Mouse (Mus musculus): Measurements from ENCODE around the gene Kif26a.

Kif26a gene

GRCm38 (mm10) chr12:112128526-112128925, 17.5 kb upstream of the Kif26a start:
- in situ Hi-C loops (cut with MboI; ENCODE audit: low pct_unique_long_range_greater_than_20kb in 1 of 2, low sequenced_read_pairs in 2 of 2, unreplicated experiment in 1 of 2) = no loop called here

- in situ Hi-C loops (cut with MboI; ENCODE audit: low pct_unique_long_range_greater_than_20kb in 1 of 2, low sequenced_read_pairs in 2 of 2, unreplicated experiment in 1 of 2) = no loop called here
These were observed 16.6 kb upstream of the Kif26a start for GRCm38 (mm10) chr12:112129300-112129856.

- in situ Hi-C loops (cut with MboI; ENCODE audit: low pct_unique_long_range_greater_than_20kb in 1 of 2, low sequenced_read_pairs in 2 of 2, unreplicated experiment in 1 of 2) = no loop called here
These were observed 15.7 kb upstream of the Kif26a start for GRCm38 (mm10) chr12:112130161-112130860.

GRCm38 (mm10) chr12:112130957-112131356, 15.1 kb upstream of the Kif26a start:
- in situ Hi-C loops (cut with MboI; ENCODE audit: low pct_unique_long_range_greater_than_20kb in 1 of 2, low sequenced_read_pairs in 2 of 2, unreplicated experiment in 1 of 2) = no loop called here

- in situ Hi-C loops (cut with MboI; ENCODE audit: low pct_unique_long_range_greater_than_20kb in 1 of 2, low sequenced_read_pairs in 2 of 2, unreplicated experiment in 1 of 2) = loop anchor here (10.0 kb wide), 1 partner anchor 405 kb away; no protein-coding TSS in a partner anchor
These were observed 5.8 kb upstream of the Kif26a start for GRCm38 (mm10) chr12:112140231-112140630.

GRCm38 (mm10) chr12:112140745-112141144, 5.3 kb upstream of the Kif26a start:
- in situ Hi-C loops (cut with MboI; ENCODE audit: low pct_unique_long_range_greater_than_20kb in 1 of 2, low sequenced_read_pairs in 2 of 2, unreplicated experiment in 1 of 2) = loop anchor here (10.0 kb wide), 1 partner anchor 404 kb away; no protein-coding TSS in a partner anchor

- in situ Hi-C loops (cut with MboI; ENCODE audit: low pct_unique_long_range_greater_than_20kb in 1 of 2, low sequenced_read_pairs in 2 of 2, unreplicated experiment in 1 of 2) = loop anchor here (10.0 kb wide), 1 partner anchor 404 kb away; no protein-coding TSS in a partner anchor
These were observed 4.7 kb upstream of the Kif26a start for GRCm38 (mm10) chr12:112141300-112141699.

- in situ Hi-C loops (cut with MboI; ENCODE audit: low pct_unique_long_range_greater_than_20kb in 1 of 2, low sequenced_read_pairs in 2 of 2, unreplicated experiment in 1 of 2) = loop anchor here (10.0 kb wide), 1 partner anchor 402 kb away; no protein-coding TSS in a partner anchor
These were observed 2.7 kb upstream of the Kif26a start for GRCm38 (mm10) chr12:112143116-112143832.

GRCm38 (mm10) chr12:112143833-112144201, 2.2 kb upstream of the Kif26a start:
- in situ Hi-C loops (cut with MboI; ENCODE audit: low pct_unique_long_range_greater_than_20kb in 1 of 2, low sequenced_read_pairs in 2 of 2, unreplicated experiment in 1 of 2) = loop anchor here (10.0 kb wide), 1 partner anchor 401 kb away; no protein-coding TSS in a partner anchor

- in situ Hi-C loops (cut with MboI; ENCODE audit: low pct_unique_long_range_greater_than_20kb in 1 of 2, low sequenced_read_pairs in 2 of 2, unreplicated experiment in 1 of 2) = loop anchor here (10.0 kb wide), 1 partner anchor 400 kb away; no protein-coding TSS in a partner anchor
These were observed 1.5 kb upstream of the Kif26a start for GRCm38 (mm10) chr12:112144377-112145115.

- in situ Hi-C loops (cut with MboI; ENCODE audit: low pct_unique_long_range_greater_than_20kb in 1 of 2, low sequenced_read_pairs in 2 of 2, unreplicated experiment in 1 of 2) = loop anchor here (10.0 kb wide), 1 partner anchor 399 kb away; no protein-coding TSS in a partner anchor
These were observed 665 bp upstream of the Kif26a start for GRCm38 (mm10) chr12:112145211-112145874.

- in situ Hi-C loops (cut with MboI; ENCODE audit: low pct_unique_long_range_greater_than_20kb in 1 of 2, low sequenced_read_pairs in 2 of 2, unreplicated experiment in 1 of 2) = loop anchor here (10.0 kb wide), 1 partner anchor 397 kb away; no protein-coding TSS in a partner anchor
These were observed 1.4 kb downstream of the Kif26a start for GRCm38 (mm10) chr12:112147365-112147764.

- in situ Hi-C loops (cut with MboI; ENCODE audit: low pct_unique_long_range_greater_than_20kb in 1 of 2, low sequenced_read_pairs in 2 of 2, unreplicated experiment in 1 of 2) = no loop called here
These were observed 4.0 kb downstream of the Kif26a start for GRCm38 (mm10) chr12:112150011-112150410.

GRCm38 (mm10) chr12:112151244-112151979, 5.4 kb downstream of the Kif26a start:
- in situ Hi-C loops (cut with MboI; ENCODE audit: low pct_unique_long_range_greater_than_20kb in 1 of 2, low sequenced_read_pairs in 2 of 2, unreplicated experiment in 1 of 2) = no loop called here

- in situ Hi-C loops (cut with MboI; ENCODE audit: low pct_unique_long_range_greater_than_20kb in 1 of 2, low sequenced_read_pairs in 2 of 2, unreplicated experiment in 1 of 2) = no loop called here
These were observed 6.0 kb downstream of the Kif26a start for GRCm38 (mm10) chr12:112151980-112152362.

- in situ Hi-C loops (cut with MboI; ENCODE audit: low pct_unique_long_range_greater_than_20kb in 1 of 2, low sequenced_read_pairs in 2 of 2, unreplicated experiment in 1 of 2) = no loop called here
These were observed 7.6 kb downstream of the Kif26a start for GRCm38 (mm10) chr12:112153597-112153996.

GRCm38 (mm10) chr12:112154476-112154875, 8.5 kb downstream of the Kif26a start:
- in situ Hi-C loops (cut with MboI; ENCODE audit: low pct_unique_long_range_greater_than_20kb in 1 of 2, low sequenced_read_pairs in 2 of 2, unreplicated experiment in 1 of 2) = no loop called here

Data from mouse embryonic stem cell (cell line).